Mouse (Mus musculus) lung, adult 18-20 months (tissue): ENCODE measurements around the gene Rnf7.
A peak's percentile ranks its signal among the peaks of the same experiment; 100 is the strongest.

Source experiments
- DNase-seq, 2 experiments: peaks; one replicate each; pipeline ENCODE4 v3.0.0; 2022; ENCODE audit warnings: mixed read lengths in 2 of 2

Rnf7 gene

DNA sequence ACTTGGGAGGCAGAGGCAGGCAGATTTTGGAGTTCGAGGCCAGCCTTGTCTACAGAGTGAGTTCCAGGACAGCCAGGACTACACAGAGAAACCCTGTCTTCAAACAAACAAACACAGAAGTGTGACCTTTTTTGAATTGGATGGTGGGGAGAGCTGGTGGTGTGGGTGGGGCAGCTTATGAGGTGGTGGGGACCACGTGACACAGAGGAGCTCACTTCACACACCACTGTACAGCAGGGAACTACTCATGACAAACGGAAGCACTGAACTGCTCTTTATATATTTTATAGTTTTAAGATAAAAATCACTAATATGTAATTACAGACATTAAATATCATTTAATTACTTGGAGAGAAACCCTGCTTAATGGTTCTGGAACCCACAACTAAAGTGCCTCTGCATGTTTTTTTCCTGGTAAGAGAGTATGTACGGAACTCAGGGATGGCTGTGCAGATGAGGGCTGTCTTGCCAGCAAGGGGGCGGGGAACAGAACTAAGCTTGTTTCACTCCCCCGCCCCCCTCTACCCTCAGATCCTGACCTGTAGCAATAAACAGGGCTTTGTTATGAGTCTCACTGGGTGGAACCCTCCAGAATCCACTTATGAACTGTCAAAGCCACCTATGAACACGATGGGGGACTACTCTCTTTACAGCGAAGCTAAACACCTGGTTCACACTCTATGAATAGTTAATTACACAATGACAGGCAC is 8.8 kb downstream of the Rnf7 start:
- DNase-seq, result no peak

DNA sequence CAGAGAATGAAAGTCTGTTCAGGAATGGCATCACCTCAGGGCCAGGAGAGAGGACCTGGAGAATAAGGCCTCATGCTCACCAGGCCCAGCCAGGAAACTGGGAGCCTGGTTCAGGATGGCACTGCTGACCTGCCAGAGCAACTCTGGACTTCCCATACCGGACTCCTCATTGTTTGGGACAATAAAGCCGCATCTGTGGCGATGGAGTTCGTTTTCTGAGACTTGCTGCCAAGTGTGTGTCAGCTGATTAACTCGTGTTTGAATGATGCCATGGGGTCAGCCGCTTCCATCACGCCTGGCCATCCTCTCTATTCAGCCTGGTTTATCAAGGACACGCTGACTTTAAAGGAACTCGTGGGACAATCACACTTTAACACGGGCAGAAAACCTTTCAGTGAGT is 14.8 kb downstream of the Rnf7 start:
- DNase-seq, result no peak

DNA sequence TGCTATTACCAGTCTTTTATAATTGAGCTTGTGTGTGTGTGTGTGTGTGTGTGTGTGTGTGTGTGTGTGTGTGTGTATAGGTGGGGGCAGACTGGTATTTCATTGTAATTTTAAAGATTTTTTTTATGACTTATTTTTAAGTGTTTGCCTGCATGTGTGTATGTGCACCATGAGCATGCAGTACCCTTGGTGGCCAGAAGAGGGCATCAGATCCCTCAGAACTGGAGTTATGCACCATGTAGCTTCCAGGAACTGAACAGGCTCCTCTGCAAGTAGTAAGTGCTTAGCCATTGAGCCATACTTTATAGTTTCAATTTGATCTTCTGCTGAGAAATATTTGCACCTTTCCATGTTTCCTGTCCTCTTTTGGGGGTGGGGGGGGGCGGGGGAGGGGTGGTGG is 16.9 kb downstream of the Rnf7 start:
- no peak for DNase-seq

DNA sequence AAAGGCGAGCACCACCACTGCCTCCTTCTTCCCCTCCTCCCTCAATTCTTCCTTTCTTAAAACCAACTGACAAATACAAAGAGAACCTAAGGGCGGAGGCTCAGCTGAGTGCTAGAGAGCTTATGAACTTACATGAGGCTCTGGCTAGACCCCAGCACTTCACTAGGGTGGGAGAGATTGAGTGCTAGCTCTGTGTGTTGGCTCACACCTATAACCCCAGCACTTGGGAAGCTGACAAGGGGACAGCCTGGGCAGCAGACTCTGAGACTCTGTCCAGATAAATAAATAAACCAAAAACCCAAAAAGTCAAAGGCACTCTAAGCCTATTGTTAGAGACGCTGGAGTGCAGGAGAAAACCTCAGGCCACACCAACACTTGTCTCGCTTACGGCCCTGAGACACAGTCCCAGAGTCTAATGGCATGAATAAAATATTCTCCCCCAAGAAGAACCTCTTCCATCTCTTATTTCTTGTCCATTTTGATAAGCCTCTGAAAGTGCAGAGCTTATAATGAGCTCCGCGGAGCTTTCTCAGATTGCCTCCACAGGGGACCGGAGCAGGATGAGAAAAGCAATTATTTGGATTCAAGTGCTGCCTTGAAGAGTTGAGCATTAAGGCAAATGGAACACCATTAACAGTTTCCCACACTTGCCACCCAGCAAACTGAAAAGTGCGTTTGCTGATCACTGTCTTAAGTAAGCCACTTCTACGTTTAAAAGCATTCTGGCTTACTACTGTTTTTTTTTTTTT is 18.2 kb downstream of the Rnf7 start:
- DNase-seq, result no peak

DNA sequence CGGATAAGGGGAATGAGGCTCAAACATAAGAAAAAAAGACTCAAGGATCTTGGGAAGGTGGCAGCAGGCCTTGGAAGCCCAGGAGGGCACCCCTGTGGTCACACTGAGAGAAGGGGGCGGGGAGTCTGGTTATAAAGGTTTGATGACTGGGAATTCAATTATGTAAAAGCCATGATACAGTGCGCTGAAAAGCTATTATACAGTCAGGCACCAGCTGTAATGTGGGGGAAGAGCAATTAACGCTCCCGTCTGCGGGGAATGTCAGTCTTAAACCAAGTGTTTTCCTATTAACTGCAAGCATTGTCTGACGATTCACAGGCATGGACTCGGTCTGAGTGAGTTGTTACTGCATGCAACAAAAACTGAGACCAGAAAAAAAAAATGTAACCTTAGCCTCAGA is 22.9 kb downstream of the Rnf7 start:
- DNase-seq, result no peak

DNA sequence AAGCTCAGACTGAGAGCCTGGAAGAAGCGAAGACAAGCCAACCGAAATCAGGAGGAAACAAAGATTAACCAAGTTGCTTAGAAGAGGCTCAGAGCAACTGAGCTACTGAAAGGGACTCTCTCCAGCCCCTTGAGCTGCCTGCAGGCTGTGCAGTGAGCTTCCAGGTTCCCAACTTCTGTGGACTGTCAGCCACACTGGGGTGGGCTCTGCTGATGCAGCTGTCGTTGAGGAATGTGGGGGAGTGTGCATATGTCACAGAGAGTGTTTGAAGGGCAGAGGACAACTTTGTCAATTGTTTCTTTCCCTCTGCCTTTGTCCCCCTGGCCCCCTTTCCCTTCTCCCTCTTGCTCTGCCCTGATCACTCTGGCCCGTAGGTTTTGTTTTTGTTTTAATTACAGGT is 25.5 kb downstream of the Rnf7 start:
- DNase-seq, result no peak

DNA sequence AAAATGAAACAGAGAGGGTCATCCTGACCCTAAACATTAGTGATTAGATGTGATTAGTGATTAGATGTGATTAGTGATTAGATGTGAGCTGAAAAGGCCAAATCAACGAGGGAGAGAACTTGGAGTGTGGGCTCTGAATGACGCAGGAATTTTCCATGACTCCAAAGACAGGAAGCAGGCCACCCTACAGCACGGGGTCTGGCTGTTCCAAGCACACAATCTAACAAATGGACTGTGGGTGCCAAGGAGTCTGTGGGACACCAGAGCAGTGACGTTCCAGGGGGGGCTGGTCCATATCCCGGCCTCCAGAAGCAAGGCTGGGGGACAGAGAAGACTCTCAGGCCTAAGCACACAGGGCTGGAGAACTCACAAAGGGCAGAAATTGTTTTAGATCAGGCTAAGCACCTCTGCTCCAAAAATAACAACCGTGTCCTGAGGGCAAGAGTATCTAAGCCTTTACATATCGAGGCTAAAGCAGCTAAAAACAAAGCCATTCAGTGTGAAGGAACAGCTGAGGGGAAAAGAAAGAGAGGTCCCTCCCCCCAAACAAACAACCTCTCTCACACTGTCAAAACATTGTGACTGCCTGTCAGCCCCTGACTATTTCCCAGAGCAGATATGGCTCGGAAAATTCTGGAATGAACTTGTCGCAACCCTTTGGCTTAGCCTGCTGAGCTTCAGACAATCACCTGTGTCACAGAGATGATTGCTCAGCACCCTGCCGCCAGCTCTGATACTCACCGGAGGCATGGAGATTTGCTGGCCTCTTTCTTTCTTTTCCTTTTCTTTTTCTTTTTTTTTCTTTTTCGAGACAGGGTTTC is 27.4 kb downstream of the Rnf7 start:
- peak; percentile 27 to 52 for DNase-seq

DNA sequence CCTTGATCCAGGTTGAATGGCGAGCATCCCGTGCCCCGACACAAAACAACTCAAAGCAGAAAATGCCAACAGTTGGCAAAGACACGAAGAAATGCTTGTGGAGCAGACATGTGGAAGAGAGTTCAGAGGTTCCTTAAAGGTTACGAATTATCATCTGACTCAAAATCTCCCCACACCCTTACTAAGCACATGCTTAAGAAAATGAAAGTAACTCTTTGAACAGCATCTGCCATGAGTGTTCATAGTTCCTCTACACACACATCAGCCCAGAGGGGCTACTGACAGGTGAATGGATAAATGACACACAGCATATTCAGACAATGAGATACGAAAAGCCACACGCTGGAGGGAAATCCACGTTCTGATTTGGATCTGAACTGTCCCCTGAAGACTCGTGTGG is 29.0 kb downstream of the Rnf7 start:
- DNase-seq, result no peak

DNA sequence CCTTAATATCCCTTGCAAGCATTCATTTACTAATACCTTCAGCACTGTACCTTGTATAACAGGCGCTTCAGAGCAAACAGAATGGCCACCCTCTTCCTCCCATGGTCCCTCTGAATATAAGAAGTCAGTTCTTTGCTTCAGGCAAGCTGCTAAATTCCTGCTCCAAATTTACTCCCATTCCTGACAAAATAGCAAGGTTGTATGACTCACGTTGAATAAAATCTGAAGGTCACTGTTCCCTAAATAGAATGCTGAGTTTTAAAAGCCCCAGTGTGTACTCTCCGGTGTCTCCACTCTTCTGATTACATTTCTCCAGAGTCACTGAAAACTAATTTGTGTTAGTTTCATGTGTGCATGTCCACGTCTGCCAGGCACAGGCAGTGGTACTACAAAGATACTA is 33.1 kb downstream of the Rnf7 start:
- DNase-seq, result no peak

DNA sequence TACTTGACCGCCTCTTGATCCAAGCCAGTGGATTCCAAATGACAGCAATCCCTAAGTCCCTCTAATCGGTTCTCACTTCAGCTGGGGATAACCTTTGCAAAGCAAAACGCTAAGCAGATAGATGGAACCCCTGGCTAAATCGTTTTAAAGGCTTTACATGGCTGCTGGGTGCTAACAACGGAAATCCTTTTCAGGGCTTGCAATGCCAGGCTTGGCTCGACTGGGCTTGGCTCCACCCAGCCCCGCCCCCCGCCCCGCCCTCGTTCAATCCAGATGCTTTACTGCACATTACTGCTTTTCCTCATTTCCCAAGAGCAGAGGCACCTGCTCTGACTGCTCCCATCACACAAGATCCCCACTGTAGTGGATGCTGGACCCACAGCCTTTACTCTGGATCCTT is 36.4 kb downstream of the Rnf7 start:
- DNase-seq, result no peak

DNA sequence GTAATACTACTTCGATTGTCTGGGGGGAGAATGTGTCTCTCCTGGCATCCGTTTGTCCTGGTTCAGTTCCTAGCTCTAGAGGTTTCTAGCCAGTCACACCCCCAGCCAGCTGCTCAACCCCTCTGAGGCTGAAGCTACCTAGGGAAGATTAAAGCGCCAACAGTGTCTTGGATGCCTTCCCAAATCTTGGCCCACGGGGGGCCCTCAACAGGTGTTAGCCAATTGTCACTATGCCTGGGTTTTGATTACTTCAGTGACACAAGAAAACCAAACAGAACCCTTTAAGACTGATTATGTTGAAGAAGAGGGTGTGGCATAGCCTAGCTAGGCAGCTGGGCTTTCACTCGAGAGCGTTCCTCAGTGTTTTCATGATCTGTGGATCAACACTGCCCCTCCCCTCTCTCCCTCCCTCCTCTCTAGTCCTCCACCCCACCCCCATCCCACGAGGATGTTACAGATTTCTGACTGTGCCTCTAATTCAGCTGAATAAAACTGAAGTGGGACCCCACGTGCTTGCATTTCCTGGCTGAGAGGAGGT is 40.1 kb downstream of the Rnf7 start:
- DNase-seq, result peak; percentile 34 to 56

DNA sequence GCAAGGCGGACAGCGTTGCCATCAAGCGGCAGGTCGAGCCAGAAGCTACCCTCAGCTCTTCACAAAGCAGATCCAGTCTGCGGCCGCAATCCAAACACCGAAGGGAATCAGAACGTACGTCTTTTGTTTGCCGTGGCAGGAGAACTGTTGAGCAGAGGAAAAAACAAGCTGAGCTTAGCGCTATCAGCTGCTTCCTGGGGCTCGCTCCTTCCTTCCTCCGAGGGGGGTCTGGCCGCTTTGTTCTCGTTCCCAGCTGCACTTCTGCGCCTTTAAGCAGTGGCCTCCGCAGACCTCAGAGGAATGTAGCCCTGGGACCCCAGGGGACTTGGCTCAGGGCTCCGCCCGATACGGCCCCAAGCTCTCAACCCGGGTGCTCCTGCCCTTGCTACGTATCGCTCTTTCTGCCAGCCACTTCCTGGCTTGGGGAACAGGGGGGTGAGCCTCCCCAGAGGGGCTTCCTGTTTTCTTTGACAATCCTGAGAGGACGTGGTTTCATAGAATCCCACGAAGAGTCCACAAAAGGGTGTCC is 40.6 kb downstream of the Rnf7 start:
- peak; percentile 53 to 69 for DNase-seq

DNA sequence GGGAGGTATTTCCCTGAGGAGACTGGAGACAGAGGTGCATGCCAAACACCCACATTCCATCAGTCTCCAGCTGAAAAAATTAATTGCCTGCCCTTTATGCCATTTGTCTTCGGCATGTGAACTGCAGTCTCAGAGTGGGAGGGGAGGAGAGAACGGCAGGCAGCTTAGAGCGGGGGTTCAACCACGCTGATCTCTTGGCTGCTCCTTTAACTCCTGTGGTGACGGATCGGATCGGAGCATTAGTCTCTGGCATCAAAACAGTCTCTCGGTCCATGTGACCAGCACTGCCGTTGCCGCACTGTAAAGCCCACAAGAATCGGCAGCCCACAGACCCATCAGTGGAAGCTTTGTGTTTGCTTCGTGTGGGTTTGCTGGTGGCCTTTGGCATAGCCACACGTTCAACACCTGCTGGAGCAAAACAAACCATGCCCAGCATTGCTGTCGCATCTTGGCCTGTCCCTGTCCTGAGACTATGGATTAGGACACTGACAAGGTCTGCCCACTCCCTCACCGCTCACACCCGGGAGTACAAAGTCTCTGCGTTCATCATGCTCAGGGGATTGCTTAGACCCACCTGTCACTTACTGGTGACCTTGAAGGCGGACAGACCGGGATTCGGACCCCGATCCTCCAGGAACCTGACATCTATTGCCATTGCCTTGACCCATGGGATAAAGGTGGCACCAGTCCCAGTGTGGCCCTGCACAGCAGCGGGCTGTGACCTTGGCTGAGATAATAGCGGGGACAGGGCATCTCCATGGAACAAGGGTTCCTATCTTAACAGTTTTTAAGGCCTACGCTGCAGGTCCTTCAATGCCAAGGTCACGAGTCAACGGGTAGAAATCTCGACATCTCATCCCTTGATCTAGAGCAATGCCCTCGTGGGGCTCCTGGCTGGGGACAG is 41.3 kb downstream of the Rnf7 start:
- no peak for DNase-seq

DNA sequence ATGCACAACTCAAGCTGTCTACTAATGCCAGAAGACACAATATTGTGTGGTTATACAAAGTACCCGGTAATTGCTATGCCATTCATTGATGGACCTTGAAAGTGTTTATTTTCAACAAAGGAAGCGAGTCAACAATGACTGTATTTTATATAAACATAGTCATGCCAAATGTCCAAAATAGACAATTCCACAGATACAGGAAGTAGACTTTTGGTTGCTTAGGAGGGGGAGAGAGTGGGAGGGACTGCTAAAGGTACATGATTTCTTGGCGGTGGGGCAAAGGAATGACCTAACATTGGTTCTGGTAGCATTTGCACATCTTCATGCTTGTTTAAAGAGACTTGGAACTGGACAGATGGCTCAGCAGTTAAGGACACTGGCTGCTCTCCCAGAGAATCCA is 45.9 kb downstream of the Rnf7 start:
- no peak for DNase-seq

DNA sequence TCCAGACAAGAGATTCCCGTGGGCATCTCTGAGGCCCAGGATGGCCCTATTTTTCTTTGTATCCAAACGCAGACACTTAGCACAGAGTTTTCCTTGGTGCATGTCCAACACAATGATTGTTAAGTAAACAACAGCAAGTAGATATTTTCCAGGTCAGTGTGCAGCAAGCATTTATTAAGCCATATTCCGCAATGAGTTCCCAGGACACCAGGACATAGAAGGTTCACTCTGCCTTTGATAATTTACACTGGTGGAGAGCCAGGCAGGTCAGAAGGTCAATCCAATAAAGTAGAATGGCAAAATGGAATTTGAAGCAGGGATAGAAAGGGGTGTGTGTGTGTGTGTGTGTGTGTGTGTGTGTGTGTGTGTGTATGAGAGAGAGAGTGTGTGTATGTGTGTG is 47.4 kb downstream of the Rnf7 start:
- no peak for DNase-seq

DNA sequence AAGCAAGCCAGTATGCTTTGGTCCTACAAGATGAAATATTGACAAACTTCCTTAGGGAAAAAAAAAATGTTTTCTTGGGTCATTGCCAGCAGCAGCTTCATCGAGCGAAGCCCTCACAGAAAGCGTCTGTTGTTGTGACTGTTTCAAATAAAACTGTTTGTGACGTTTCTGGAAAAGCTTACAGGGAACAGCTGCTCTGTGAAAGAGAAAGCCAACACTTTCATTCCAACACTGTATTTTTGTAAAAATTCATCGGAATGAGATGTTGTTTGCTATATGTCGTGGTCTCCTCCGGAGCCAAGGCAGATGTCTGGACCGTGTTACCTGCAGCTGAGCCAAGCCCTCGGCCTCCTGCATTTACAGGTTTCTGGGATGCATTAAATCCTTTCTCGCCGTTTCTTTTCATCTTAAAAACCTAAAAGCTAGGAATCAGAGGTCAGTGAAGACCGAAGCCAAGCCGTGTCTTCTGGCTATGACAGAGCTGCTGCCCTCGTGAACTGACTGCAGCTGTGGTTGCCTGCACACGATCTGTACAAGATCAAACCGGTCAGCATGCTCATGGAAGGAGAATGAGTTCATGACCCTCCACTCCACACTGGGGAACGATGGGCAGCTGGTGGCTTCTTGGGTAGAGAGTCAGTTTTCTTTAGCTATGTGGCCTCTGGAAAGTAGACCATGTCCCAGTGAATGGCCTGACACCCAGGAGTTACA is 50.0 kb downstream of the Rnf7 start:
- no peak for DNase-seq

DNA sequence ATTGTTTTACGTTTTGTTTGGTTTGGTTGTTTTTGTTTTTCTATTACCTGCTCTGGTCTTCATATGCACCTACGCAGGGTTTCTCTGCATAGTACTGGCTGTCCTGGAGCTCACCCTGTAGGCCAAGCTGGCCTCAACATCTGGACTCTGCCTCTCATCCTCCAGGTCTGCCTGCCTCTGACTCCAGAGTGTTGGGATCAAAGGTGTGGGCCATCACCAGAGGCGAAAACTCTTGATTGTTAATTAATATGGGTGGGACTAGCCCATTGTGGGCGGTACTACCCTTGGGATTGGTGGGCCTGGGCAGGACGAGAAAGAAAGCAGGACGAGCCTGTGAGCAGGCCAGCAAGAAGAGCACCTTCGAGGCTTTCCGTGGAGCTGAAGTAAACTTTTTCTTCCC is 54.4 kb downstream of the Rnf7 start:
- no peak for DNase-seq
